Mouse (Mus musculus) bone marrow macrophage, adult 2 months (primary cell): ENCODE measurements at regions not wholly inside any gene's neighbourhood (a gene's known extent, or its start where the extent isn't known, plus 50 kb on each side); places are given as distances from the start of the nearest gene placed in this dataset.

Experiments used
- H3K27ac ChIP-seq: 2 replicates; pipeline ENCODE4 v1.5.1; 2012; ENCODE audit warnings: low read depth, low read length; ENCODE audit not compliant: insufficient read depth
- H3K4me1 ChIP-seq: 2 replicates; pipeline ENCODE4 v1.6.1; 2012; ENCODE audit warnings: low read length; ENCODE audit not compliant: control insufficient read depth, insufficient read depth
- H3K4me3 ChIP-seq: 2 replicates; pipeline ENCODE4 v1.5.1; 2012; ENCODE audit warnings: mild to moderate bottlenecking, low read length, moderate library complexity; ENCODE audit not compliant: insufficient read depth
- CTCF ChIP-seq: IDR thresholded peaks from 2 replicates; pipeline ENCODE4 v1.5.1; 2012; ENCODE audit warnings: low read depth, mild to moderate bottlenecking, low read length, moderate library complexity
- POLR2A ChIP-seq: IDR thresholded peaks from 2 replicates; pipeline ENCODE4 v1.6.1; 2012; ENCODE audit warnings: mild to moderate bottlenecking, low read depth, low read length, borderline replicate concordance

DNA sequence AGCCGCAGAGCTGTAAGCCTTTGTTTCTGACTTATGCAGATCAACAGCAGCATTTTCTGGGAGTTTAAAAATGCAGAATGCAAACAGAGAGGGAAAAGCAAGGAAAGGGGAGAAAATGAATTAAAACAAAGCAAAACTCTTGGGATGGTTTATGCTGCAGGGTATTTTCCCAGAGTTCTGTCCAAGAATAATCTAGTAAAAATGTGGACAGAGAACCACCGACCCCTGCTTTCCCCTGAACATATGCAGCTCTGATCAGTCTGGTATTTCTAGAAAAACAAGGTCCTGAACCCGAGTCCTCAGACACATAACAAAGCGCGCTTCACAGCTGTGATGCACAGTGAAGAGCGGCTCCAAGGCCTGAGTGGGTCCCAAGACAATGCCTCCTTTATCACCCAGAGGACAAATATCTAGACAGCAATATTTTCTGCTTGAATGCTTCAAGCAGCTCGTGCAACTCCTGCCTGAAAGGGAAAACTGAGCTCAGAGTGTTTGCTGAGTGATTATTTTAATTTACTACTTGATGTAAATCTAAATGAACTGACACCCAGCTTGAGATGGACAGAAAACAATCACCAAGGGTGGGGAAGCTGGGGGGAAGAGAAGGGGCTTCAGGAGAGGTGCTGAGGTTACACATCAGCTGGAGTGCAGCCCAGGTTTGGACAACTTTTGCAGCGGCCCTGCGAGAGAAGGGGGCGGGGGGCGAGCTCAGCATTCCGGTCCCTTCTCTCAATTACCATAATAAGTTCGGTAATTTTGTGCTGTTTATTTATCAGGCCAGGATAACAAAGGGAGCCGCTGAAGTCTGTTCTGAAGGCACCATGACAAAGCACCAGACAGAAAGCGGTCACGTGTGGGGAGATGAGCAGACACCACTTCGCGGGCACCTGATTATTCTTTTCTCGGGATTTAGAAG is 853.6 kb downstream of the 5730522E02Rik start:
- Histone ChIP-seq H3K4me3 (no peak overlapping the region), H3K27ac (no peak overlapping the region), H3K4me1 (no peaks in the 10 kb centered on the region)

DNA sequence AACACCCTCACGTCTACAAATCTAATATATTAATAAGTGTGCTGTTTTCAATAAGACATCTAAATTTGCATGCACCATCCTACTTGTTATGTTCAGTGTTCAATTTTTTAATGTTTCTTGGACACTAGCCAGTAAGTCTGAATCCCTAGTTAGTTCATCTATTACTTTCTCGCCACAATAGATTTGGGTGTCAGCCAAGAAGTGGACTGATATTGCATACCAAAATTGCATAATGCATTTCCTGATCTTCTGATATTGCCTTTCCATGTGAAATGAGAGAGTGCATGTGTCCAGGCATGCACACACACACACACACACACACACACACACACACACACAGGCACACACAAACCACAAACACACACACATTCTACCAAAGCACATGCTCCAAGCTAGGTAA is 874.9 kb downstream of the 5730522E02Rik start:
- TF ChIP-seq CTCF (no peak), POLR2A (no peak)
- H3K4me3 ChIP-seq, result no peak overlapping the region
- H3K27ac ChIP-seq, result no peak overlapping the region
- no peaks in the 10 kb centered on the region for H3K4me1 ChIP-seq

More for the DNA sequence above, 853.6 kb downstream of the 5730522E02Rik start:
- no peak for TF ChIP-seq POLR2A
- no peak for TF ChIP-seq CTCF

DNA sequence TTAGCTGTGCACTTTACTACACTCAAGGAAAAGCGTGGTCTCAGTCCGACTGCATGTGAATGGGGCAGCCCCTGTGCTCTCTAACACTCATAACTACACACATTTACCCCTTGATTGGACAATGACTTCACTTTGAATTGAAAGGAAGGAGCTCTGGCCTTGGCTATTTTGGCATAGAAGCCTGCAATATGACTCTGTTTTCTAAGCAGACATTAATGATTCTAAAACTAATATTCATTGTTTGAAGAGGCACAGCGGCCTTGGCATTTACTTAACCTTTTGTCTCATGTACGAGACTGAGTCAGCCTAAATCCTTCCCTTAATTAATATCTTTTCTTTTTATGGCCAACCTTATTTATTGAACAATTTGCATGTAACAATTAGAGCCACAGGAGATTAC is 879.9 kb downstream of the 5730522E02Rik start:
- TF ChIP-seq POLR2A (no peak), CTCF (no peak)
- Histone ChIP-seq H3K4me3 (no peak overlapping the region), H3K27ac (no peak overlapping the region), H3K4me1 (no peaks in the 10 kb centered on the region)

DNA sequence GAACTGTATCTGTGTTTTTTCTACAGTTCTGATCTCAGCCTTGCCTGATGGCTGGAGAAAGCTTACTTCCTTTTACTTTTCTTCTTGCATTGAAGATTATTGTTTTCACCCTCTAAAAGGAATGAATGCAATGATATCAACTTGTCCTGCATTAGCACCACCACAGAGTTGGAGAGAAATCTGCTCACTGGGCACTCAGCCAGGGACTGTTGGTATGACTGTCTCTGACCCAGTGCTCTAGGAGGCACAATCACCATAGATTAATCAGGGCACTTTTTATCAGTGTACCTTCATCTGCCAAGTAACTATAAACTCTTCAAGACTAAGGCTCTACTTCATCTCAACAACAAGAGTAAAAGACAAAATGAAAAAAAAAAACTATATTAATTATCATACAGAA is 888.1 kb downstream of the 5730522E02Rik start:
- Histone ChIP-seq H3K27ac (no peak overlapping the region), H3K4me3 (no peak overlapping the region), H3K4me1 (no peaks in the 10 kb centered on the region)
- no peak for TF ChIP-seq POLR2A
- no peak for TF ChIP-seq CTCF

DNA sequence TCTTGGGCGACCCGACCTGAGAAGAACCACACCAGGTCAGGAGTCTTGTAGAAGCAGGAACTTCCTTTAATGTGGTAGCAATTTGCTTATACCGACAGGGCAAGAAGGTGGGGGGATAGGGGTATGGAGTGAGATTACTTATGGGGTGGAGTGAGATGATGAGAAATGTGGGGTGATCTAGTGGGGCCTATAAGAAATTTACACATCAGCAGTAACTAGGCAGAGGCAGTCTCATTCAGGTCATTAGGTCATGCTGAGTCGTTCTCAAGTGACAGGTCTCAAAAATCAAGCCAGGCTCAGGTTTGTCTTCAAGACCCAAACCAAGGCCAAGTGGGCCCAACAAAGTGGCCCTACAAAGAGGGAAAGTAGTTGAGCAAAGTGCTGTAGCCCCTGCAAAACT is 889.1 kb downstream of the 5730522E02Rik start:
- H3K4me1 ChIP-seq, result no peaks in the 10 kb centered on the region
- TF ChIP-seq POLR2A (no peak), CTCF (no peak)
- no peak overlapping the region for H3K4me3 ChIP-seq
- no peak overlapping the region for H3K27ac ChIP-seq

DNA sequence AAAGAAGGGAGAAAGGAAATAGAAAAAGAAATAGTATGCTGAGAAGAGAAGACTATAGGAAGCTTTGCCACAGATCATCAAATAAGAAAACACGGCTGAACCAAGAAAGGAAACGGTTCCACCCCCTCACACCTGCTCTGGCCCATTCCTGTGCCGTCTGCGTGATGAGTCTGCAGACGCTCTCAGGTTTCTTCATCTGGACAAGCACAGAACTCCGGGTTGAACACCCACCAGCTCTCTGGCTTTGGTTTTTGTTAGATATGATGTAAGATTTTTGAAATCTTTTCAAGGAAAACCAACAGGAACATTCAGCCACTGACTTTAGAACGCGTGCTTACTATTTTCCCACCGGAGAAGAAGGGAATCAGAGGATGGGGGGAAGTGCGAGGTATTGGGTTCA is 895.9 kb downstream of the 5730522E02Rik start:
- Histone ChIP-seq H3K4me3 (no peak overlapping the region), H3K27ac (no peak overlapping the region), H3K4me1 (no peaks in the 10 kb centered on the region)
- TF ChIP-seq POLR2A, result no peak
- no peak for TF ChIP-seq CTCF

DNA sequence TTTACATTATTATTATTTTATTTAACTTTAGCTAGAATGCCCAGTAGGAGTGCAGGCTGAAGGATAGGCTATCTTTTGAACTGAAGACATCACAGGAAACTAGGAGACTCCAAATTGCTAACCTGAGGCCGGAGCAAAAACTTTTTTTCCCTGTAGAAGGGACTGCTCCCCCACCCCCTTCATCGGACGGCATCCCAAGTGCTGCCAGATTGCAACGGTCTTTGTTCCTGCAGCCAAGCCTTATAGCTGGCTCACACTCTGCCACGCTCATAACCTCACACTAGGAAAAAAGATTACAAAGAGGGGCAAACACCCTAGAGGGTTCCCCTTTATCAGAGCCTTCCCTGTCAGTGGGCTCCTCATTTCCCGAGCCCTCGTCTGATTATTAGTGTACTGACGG is 896.7 kb downstream of the 5730522E02Rik start:
- H3K4me3 ChIP-seq, result no peak overlapping the region
- no peaks in the 10 kb centered on the region for H3K4me1 ChIP-seq
- H3K27ac ChIP-seq, result no peak overlapping the region
- TF ChIP-seq CTCF, result no peak
- TF ChIP-seq POLR2A, result no peak

DNA sequence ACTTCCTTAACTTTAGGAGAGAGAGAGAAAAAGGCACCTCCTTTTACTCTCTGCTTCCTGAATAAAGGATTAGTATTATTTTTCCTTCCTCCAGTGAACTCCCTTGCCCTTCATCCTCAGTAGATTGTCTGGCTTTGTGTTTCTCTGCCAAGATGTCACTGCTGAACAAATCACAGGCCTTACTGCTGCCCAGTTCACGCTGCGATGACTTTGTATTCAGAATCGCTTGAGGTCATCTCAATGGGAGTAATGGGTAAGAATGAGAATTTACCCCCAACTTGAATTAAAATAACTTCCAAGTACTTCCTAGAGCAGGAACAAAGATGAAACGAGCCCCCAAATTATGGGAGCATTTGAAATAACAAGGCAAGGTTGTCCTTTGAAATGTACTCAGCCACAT is 897.3 kb downstream of the 5730522E02Rik start:
- H3K4me1 ChIP-seq, result no peaks in the 10 kb centered on the region
- no peak overlapping the region for H3K27ac ChIP-seq
- TF ChIP-seq POLR2A, result no peak
- no peak for TF ChIP-seq CTCF

DNA sequence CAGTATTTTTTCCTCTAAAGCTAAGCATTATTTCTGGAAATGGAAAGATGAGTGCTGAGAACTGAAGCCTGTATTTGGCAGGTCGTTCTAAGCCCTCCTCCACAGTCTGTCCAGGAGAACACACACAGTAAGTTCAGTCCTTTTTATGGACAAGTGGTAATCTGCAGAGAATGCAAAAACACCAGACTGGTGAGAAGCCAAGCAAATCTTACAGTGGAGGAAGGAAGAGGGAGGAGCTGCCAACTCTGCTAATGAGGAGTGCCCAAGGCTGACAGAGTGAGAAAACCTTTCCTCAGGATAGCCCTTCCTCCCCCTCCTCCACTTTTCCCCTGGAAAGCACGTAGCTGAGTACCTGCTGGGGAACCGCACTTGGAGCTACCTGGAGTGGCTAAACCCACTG is 899.8 kb downstream of the 5730522E02Rik start:
- Histone ChIP-seq H3K4me1 (no peaks in the 10 kb centered on the region), H3K27ac (no peak overlapping the region), H3K4me3 (no peak overlapping the region)
- TF ChIP-seq POLR2A, result no peak
- TF ChIP-seq CTCF, result no peak

More for the DNA sequence above, 897.3 kb downstream of the 5730522E02Rik start:
- no peak overlapping the region for H3K4me3 ChIP-seq

DNA sequence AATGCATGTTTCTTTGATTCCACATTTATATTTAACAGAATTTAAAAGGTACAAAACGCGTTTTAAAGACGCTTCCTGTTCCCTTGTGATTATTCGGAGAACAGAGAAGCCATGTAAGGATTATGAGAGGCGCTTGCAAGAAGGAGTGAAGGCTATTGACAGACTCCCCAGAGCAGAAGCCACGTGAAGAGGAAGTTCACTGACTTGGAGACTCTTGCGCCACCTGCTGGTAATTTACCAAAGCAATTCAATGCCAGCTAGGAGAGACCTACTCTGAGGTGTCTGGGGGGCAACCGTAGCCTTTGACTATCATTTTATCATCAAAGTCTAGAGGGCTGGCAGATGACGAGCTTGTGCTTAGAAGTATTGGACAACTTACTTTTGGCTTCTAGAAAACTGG is 909.4 kb downstream of the 5730522E02Rik start:
- no peaks in the 10 kb centered on the region for H3K4me1 ChIP-seq
- no peak overlapping the region for H3K27ac ChIP-seq
- no peak overlapping the region for H3K4me3 ChIP-seq
- peak; percentile 54; the same call in 1 of the 2 replicates for TF ChIP-seq CTCF
- TF ChIP-seq POLR2A, result no peak

DNA sequence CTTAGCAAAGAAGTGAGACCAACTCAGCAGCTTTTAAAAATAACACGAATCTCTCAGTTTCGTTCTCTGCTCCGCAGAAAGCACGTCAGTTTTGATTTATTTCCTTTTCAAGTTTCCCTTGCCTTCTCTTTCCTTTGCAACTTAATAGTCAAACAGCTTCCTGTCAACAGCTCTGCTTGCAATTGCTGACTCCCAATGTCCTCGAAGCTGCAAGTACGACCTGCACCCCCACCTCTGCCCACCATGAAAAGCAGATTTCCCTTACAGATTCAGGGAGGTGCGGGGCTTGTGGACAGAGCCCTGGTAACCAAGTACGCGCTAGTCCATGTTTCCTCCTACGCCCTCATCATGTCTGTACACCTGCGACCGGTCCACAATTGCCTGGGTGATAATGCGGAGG is 922.2 kb downstream of the 5730522E02Rik start:
- H3K4me3 ChIP-seq, result no peak overlapping the region; the same call in 1 of the 2 replicates

More for the DNA sequence above, 922.2 kb downstream of the 5730522E02Rik start:
- no peaks in the 10 kb centered on the region for H3K4me1 ChIP-seq
- TF ChIP-seq POLR2A, result no peak
- no peak for TF ChIP-seq CTCF
- no peak overlapping the region for H3K27ac ChIP-seq
